Comparison of ENCODE assay signal across 8 mouse cellular contexts in genomic region chr3:26153036-26153741, GRCm38 (mm10).
DNase-seq lines count a peak whose midpoint lies in the region; ATAC-seq and TF ChIP-seq lines count a peak whose summit lies in the region.

No protein-coding gene starts in this region.

- no peak for ATAC-seq in lung, postnatal 0 days
- ATAC-seq in heart, postnatal 0 days (ENCODE audit: insufficient read depth, low read depth): no peak
- peak; percentile 64 for ATAC-seq in neural tube, embryonic 12.5 days (ENCODE audit: low FRiP score, low read depth)

- 4% methylated on average over 31 of the region's 31 CpGs for WGBS in lung, postnatal 0 days
- under 1% methylated on average over 31 of the region's 31 CpGs for WGBS in heart, postnatal 0 days
- under 1% methylated on average over 31 of the region's 31 CpGs for WGBS in neural tube, embryonic 12.5 days

- H3K4me3 ChIP-seq in lung, postnatal 0 days (ENCODE audit: low read depth, low read length): peak overlapping the region; percentile 42
- H3K4me3 ChIP-seq in heart, postnatal 0 days (ENCODE audit: low read depth, low read length): peak overlapping the region; percentile 42
- peak overlapping the region; percentile 49 for H3K4me3 ChIP-seq in neural tube, embryonic 12.5 days

- peak overlapping the region; percentile 70 for H3K4me2 ChIP-seq in lung, postnatal 0 days (replicated peaks; ENCODE audit: low read depth, low read length)
- peak overlapping the region; percentile 65 for H3K4me2 ChIP-seq in heart, postnatal 0 days (ENCODE audit: low read depth, low read length)
- H3K4me2 ChIP-seq in neural tube, embryonic 12.5 days (replicated peaks): peak overlapping the region; percentile 73

- no peak for TF ChIP-seq EP300 in lung, postnatal 0 days (IDR thresholded peaks at IDR 0.05)
- TF ChIP-seq EP300 in heart, postnatal 0 days (IDR thresholded peaks at IDR 0.05; ENCODE audit: low read depth): no peak

- no peaks in the 10 kb centered on the region for H3K9me3 ChIP-seq in lung, postnatal 0 days (ENCODE audit: low read length)
- no peaks in the 10 kb centered on the region for H3K9me3 ChIP-seq in heart, postnatal 0 days (replicated peaks; ENCODE audit: control insufficient read depth, low read length)
- no peaks in the 10 kb centered on the region for H3K9me3 ChIP-seq in neural tube, embryonic 12.5 days

- H3K27ac ChIP-seq in lung, postnatal 0 days (ENCODE audit: low read length): no peak overlapping the region
- no peak overlapping the region for H3K27ac ChIP-seq in heart, postnatal 0 days (ENCODE audit: low read depth)
- no peak overlapping the region for H3K27ac ChIP-seq in neural tube, embryonic 12.5 days

- H3K4me1 ChIP-seq in lung, postnatal 0 days (ENCODE audit: insufficient read depth, low read depth, low read length): 0 out of 2 replicates have a peak, but pooled peaks cover 6% of the 10 kb centered on the region
- 0 out of 2 replicates have a peak, but pooled peaks cover 4% of the 10 kb centered on the region for H3K4me1 ChIP-seq in heart, postnatal 0 days (ENCODE audit: control insufficient read depth, insufficient read depth)
- 0 out of 2 replicates have a peak, but pooled peaks cover 3% of the 10 kb centered on the region for H3K4me1 ChIP-seq in neural tube, embryonic 12.5 days

- H3K9ac ChIP-seq in lung, postnatal 0 days (replicated peaks; ENCODE audit: low read depth): 0 out of 2 replicates have a peak overlapping the region, but pooled peaks have one; percentile 8
- 0 out of 2 replicates have a peak overlapping the region, but pooled peaks have one; percentile 16 for H3K9ac ChIP-seq in heart, postnatal 0 days (replicated peaks; ENCODE audit: low read depth, low read length)
- H3K9ac ChIP-seq in neural tube, embryonic 12.5 days: peak overlapping the region; percentile 63

- no peaks in the 10 kb centered on the region for H3K36me3 ChIP-seq in lung, postnatal 0 days (ENCODE audit: insufficient read depth, low read length)
- no peaks in the 10 kb centered on the region for H3K36me3 ChIP-seq in heart, postnatal 0 days (replicated peaks; ENCODE audit: control insufficient read depth, insufficient read depth, low read length)
- H3K36me3 ChIP-seq in neural tube, embryonic 12.5 days: no peaks in the 10 kb centered on the region

- TF ChIP-seq CTCF in lung, postnatal 0 days (IDR thresholded peaks at IDR 0.05): no peak
- no peak for TF ChIP-seq CTCF in heart, postnatal 0 days (IDR thresholded peaks at IDR 0.05; ENCODE audit: low read depth)

- no peaks in the 10 kb centered on the region; the same call in 1 of the 2 replicates for H3K27me3 ChIP-seq in lung, postnatal 0 days (replicated peaks; ENCODE audit: insufficient read depth, low read length)
- H3K27me3 ChIP-seq in heart, postnatal 0 days (ENCODE audit: control insufficient read depth, insufficient read depth, low read length): peaks cover 9% of the 10 kb centered on the region
- H3K27me3 ChIP-seq in neural tube, embryonic 12.5 days (replicated peaks): no peaks in the 10 kb centered on the region

- DNase-seq in lung, postnatal 0 days (ENCODE audit: low spot score): no peak
- no peak for DNase-seq in lung, postnatal 14 days
- peak; percentile 66 for DNase-seq in embryo, embryonic 10 days (ENCODE audit: low spot score)
- DNase-seq in heart, postnatal 0 days (ENCODE audit: low spot score): no peak
- DNase-seq in left cerebral cortex, postnatal 14 days (ENCODE audit: low spot score in 2 of 2): peak; percentile 28 to 41
- no peak for DNase-seq in urinary bladder, adult 2 months (ENCODE audit: low spot score)
- no peak for DNase-seq in lung, adult 18-20 months

- intact Hi-C loops in left cerebral cortex, postnatal 14 days (cut with DNase I): loop anchor here (5.0 to 10.0 kb wide), 2 partner anchors 151 to 1008 kb away; partner anchors contain the start of gene Naaladl2

Comparison
In these comparisons a context has a peak if more than half of its experiments do, and no peak if none do; other contexts are left out.
1. DNase-seq: peak in embryo, embryonic 10 days (single experiment) and left cerebral cortex, postnatal 14 days (2 of 2); none in lung, postnatal 0 days (single experiment), lung, postnatal 14 days (single experiment), heart, postnatal 0 days (single experiment), urinary bladder, adult 2 months (single experiment) and lung, adult 18-20 months (0 of 2).
2. H3K9ac ChIP-seq: peak in every context shown above with its lines; median percentile 63 in neural tube, embryonic 12.5 days; 16 in heart, postnatal 0 days; 8 in lung, postnatal 0 days.
3. Peak in every context shown above with its lines, with median percentiles within 50 percentile points of each other: H3K4me2 ChIP-seq and H3K4me3 ChIP-seq.